31 mouse cellular contexts compared by ENCODE assay signal in genomic region chr8:48285432-48285831, GRCm38 (mm10).
DNase-seq lines count a peak whose midpoint lies in the region; ATAC-seq lines count a peak whose summit lies in the region.
"Had no signal": no experiment of that assay in that cellular context is flagged by ENCODE, and none has a peak within 500 bp of the region (broad histone marks: within the 10 kb centered on the region; RNA-seq: fewer than 3 reads in every experiment).

No protein-coding gene starts in this region.

- H3K9me3 ChIP-seq in midbrain, embryonic 14.5 days (ENCODE audit: control insufficient read depth, low read length), result no peaks in the 10 kb centered on the region
- no peaks in the 10 kb centered on the region for H3K9me3 ChIP-seq in midbrain, embryonic 16.5 days (replicated peaks; ENCODE audit: control insufficient read depth, low read length, poor library complexity, severe bottlenecking)
- H3K9me3 ChIP-seq: embryonic facial prominence, embryonic 13.5 days; hindbrain, embryonic 13.5 days; kidney, embryonic 15.5 days; limb, embryonic 13.5 days; liver, embryonic 12.5 days; midbrain, embryonic 12.5 days had no signal

- peak; percentile 15 to 24 for DNase-seq in cerebellum, postnatal 14 days
- DNase-seq in cerebellum, adult 18-20 months, result no peak
- peak; percentile 83 for DNase-seq in heart, adult 11 months
- DNase-seq in heart, adult 18-20 months, result no peak
- peak; percentile 58 for DNase-seq in midbrain, embryonic 14.5 days
- no peak for DNase-seq in urinary bladder, postnatal 10 days (ENCODE audit: low spot score)
- DNase-seq: adrenal gland, postnatal 10 days; cerebellum, adult 11 months; cerebellum, adult 9-11 months; gastrocnemius, postnatal 14 days; heart, postnatal 36 days; kidney, adult 18-20 months; kidney, postnatal 36 days; liver, postnatal 0 days; lung, postnatal 36 days; right cerebral cortex, adult 18-20 months; spleen, adult 18-20 months; thymus, postnatal 14 days had no signal

- no peaks in the 10 kb centered on the region for H3K4me1 ChIP-seq in midbrain, embryonic 14.5 days (ENCODE audit: control insufficient read depth, insufficient read depth, low read length)
- no peaks in the 10 kb centered on the region for H3K4me1 ChIP-seq in midbrain, embryonic 16.5 days (ENCODE audit: control insufficient read depth, insufficient read depth, low read length)
- H3K4me1 ChIP-seq: embryonic facial prominence, embryonic 13.5 days; hindbrain, embryonic 13.5 days; kidney, embryonic 15.5 days; liver, embryonic 12.5 days; midbrain, embryonic 12.5 days had no signal

- no peak overlapping the region for H3K4me2 ChIP-seq in midbrain, embryonic 14.5 days (ENCODE audit: low read length)
- H3K4me2 ChIP-seq in midbrain, embryonic 16.5 days (ENCODE audit: low read length), result no peak overlapping the region
- H3K4me2 ChIP-seq: embryonic facial prominence, embryonic 13.5 days; heart, embryonic 11.5 days; hindbrain, embryonic 13.5 days; kidney, embryonic 15.5 days; limb, embryonic 13.5 days; liver, embryonic 12.5 days; midbrain, embryonic 12.5 days had no signal

- H3K9ac ChIP-seq in midbrain, embryonic 14.5 days (replicated peaks; ENCODE audit: low read length), result no peak overlapping the region
- H3K9ac ChIP-seq in midbrain, embryonic 16.5 days (ENCODE audit: low read depth, low read length), result no peak overlapping the region
- H3K9ac ChIP-seq: embryonic facial prominence, embryonic 13.5 days; hindbrain, embryonic 13.5 days; kidney, embryonic 15.5 days; limb, embryonic 13.5 days; liver, embryonic 12.5 days; liver, postnatal 0 days; midbrain, embryonic 12.5 days had no signal

- ATAC-seq in midbrain, embryonic 14.5 days (ENCODE audit: low FRiP score, low TSS enrichment), result no peak
- ATAC-seq in midbrain, embryonic 16.5 days, result no peak
- ATAC-seq: liver, embryonic 12.5 days; liver, postnatal 0 days; Patski had no signal

- H3K4me3 ChIP-seq in midbrain, embryonic 14.5 days (replicated peaks; ENCODE audit: low read depth, low read length), result no peak overlapping the region
- H3K4me3 ChIP-seq in midbrain, embryonic 16.5 days (ENCODE audit: low read depth, low read length), result no peak overlapping the region
- H3K4me3 ChIP-seq: embryonic facial prominence, embryonic 13.5 days; erythroblast, embryonic 14.5 days; hindbrain, embryonic 13.5 days; kidney, embryonic 15.5 days; layer of hippocampus, adult 2 months; left cerebral cortex, adult 2 months; limb, embryonic 13.5 days; liver, embryonic 12.5 days; midbrain, embryonic 12.5 days had no signal

- H3K27me3 ChIP-seq in midbrain, embryonic 14.5 days (ENCODE audit: control insufficient read depth, insufficient read depth, low read length), result no peaks in the 10 kb centered on the region
- H3K27me3 ChIP-seq in midbrain, embryonic 16.5 days (ENCODE audit: control insufficient read depth, insufficient read depth, low read depth, low read length), result no peaks in the 10 kb centered on the region; the same call in 1 of the 2 replicates
- H3K27me3 ChIP-seq: embryonic facial prominence, embryonic 13.5 days; hindbrain, embryonic 13.5 days; kidney, embryonic 15.5 days; limb, embryonic 13.5 days; liver, embryonic 12.5 days; Patski had no signal

- 75% methylated on average over 10 of the region's 10 CpGs for WGBS in midbrain, embryonic 14.5 days
- WGBS in midbrain, embryonic 16.5 days, result 71% methylated on average over 10 of the region's 10 CpGs

- peaks cover 20% of the 10 kb centered on the region; the same call in 1 of the 2 replicates for H3K36me3 ChIP-seq in midbrain, embryonic 14.5 days (ENCODE audit: control insufficient read depth, insufficient read depth, low read length)
- no peaks in the 10 kb centered on the region for H3K36me3 ChIP-seq in midbrain, embryonic 16.5 days (ENCODE audit: control insufficient read depth, insufficient read depth, low read length)
- H3K36me3 ChIP-seq: G1E had no signal

- H3K27ac ChIP-seq in midbrain, embryonic 14.5 days (replicated peaks; ENCODE audit: low read depth, low read length), result no peak overlapping the region
- H3K27ac ChIP-seq in midbrain, embryonic 16.5 days (ENCODE audit: low read length), result no peak overlapping the region
- H3K27ac ChIP-seq: embryonic facial prominence, embryonic 13.5 days; hindbrain, embryonic 13.5 days; kidney, embryonic 15.5 days; layer of hippocampus, adult 2 months; left cerebral cortex, adult 2 months; limb, embryonic 13.5 days; liver, embryonic 12.5 days; midbrain, embryonic 12.5 days had no signal

Comparison
In these comparisons a context has a peak if more than half of its experiments do, and no peak if none do; other contexts are left out.
1. DNase-seq: peak in cerebellum, postnatal 14 days (2 of 2), heart, adult 11 months (single experiment) and midbrain, embryonic 14.5 days (single experiment); none in cerebellum, adult 18-20 months (0 of 2), heart, adult 18-20 months (0 of 2) and urinary bladder, postnatal 10 days (single experiment).